Mouse (Mus musculus) urinary bladder, postnatal 36 days (tissue): ENCODE measurements around the gene Lingo1.

Experiments
- DNase-seq, 2 experiments: peaks; one replicate each; pipeline ENCODE4 v3.0.0; 2022; ENCODE audit warnings: low spot score in 2 of 2, mixed read lengths in 1 of 2

The Lingo1 gene

DNA sequence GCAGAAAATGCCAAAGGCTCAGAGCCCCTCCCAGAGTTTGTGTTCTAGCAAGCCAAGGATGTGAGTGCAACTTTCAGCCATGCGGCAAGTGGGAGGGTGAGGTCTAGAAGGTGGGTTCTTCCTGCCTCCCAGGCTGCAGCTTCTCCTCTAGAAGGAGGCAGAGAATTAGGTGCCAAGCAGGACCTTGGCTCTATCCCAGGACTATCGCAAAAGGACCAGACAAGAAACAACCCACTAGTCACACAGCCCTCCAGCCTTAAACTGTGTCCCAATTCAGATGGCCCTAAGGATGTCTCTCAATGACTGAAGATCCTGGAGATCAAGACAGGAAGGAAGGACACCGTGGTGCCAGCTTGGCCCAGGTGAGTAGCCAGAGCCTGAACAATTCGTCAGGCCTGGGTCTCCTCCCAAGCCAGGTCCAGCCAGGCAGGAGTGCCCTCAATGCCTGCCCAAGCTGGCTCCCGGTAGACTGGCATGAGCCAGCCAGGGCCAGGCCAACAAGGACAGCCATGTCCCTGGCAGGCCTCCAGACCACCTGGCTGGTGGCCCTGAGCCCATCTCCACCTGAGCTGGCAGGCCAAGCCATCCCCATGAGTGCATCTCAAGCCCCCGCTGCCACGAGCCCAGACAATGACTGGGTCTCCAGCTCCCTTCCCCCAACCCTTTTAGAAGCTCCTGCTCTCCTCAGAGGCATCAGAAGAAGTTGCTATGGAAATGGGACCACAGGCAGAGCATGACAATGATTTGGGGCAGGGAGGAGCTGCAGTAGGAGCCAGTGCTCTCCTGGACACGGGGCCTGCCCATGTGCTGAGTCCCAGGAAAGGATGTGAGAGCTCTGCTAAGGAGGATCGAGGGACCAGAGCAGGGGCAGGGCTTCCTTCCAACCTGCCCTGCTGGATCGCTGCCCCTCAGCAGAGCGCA lies 19.1 kb downstream of the Lingo1 start:
- no peak for DNase-seq

DNA sequence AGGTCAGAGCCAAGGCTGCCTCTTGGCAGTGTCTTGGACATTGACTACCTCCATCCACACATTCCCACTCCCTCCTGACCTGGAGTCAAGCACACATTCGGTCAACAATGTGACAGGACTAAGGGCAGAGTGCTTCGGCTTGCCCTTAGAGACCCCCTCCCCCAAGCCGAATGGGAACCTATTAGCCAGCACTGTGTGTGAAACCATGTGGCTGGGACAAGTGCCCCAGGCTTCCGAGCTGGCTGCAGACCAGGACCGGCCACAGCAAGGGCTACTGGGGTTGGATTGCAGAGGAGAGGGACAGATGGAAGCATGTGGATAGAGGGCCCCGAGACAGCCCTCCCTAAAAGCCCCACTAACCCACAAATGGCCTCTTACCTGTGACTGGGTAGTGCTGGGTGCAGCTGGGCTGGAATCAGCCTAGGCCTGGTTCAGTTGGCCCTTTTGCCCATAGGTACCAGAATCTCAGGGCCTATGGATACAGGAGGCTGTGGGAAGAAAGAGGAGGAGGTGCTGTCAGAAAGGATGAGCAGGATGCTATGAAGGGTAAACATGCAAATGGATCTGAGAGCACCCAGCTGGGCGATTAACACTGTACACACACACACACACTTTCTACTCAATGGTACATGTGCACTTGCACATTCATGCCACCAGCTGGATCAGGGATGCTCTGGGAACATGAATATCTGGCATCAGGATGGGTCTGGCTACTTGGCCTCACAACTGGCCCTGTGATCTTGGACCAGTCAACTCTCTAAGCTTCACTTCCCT lies 20.9 kb downstream of the Lingo1 start:
- no peak for DNase-seq

DNA sequence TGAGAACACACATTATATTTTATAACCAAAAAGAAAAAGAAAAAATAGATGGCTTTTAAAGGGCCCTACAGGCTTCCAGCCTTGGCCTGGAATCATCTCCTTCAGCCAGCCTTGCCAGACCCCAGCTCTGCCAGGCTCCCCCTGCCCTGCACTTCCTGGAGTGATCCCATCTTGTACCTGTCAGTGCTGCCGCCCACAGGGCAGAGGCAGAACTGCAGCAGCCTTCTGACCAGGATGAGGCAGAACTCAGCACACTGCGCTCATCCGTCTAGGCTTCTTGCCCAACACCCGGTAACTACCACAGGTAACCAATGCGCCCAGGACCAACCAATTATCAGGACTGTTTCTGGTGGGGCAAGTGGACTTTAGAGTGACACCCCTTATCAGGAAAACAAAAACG lies 22.0 kb downstream of the Lingo1 start:
- DNase-seq: peak in 1 of 2 experiments; percentile 24

DNA sequence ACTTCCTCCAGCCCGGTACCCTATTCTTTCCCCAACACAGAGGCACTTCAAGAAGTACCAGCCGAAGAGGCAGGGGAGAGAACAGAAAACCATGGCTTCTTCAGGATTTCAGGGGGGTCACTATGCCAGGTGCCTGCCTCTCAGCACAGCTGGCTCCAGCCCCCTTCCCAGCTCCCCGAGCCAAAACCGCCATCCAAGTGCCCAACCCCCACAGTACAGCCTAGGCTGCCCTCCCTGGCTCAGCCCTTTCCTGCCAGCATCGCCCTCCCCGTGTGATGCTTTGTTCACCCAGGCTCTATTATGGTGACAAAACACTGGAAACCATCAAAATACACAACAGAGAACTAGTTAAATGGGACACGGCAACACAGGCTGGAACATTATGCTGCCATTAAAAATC lies 22.6 kb downstream of the Lingo1 start:
- DNase-seq: no peak

DNA sequence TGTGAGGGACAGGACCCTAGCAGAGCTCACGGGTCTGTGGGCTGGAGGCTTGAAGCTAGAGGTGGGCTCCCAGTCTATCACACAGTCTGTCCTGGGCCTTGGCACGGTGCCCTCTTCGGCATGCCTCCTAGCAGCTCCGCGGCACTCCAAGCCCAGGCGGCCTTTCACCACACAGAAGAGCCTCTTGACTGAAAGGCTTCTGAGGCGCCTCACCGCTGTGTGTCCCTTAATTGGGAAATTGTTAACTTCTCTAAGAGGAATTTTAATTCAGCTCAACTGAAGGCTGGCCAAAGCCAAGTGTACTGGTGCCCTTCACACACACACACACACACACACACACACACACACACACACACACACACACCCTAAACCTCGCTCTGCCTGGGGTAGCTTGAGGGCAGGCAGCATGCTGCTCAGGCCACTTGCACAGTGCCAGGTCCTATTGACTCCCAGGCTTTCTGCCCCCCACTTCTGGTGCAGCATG lies 28.6 kb downstream of the Lingo1 start:
- no peak for DNase-seq

DNA sequence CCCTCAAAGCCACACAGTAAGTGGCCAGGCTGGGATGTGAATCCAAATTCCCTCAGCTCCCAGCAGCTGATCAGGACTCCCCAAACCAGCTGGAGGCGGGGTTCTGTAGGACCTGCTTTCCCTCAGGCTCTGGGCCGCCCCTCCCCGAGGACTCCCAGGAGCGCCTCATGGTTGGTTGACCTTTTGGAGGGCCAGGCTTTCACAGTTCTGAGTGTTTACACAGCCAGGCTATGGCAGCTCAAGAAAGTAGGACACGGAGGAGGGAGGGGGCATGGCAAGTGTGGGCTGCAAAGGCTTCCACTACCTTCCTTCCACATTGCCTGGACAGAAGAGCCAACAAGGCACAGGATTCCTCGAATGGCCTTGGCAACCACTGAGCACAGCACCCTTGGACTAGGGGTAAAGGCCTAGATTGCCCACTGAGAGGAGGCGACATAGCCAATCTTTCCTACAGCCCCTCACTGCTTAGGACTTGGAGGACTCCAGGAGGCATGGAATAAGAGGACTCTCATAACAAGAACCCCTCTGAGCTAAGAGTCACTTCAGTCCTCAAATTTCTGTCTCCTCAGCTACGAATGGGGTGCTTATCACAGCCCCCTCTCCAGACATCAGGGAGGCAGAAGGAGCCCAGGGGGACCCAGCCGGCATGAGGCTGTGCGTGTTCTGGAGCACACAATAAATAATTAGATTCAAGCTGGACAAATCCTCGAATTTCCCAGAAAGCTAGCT lies 29.5 kb downstream of the Lingo1 start:
- no peak for DNase-seq

DNA sequence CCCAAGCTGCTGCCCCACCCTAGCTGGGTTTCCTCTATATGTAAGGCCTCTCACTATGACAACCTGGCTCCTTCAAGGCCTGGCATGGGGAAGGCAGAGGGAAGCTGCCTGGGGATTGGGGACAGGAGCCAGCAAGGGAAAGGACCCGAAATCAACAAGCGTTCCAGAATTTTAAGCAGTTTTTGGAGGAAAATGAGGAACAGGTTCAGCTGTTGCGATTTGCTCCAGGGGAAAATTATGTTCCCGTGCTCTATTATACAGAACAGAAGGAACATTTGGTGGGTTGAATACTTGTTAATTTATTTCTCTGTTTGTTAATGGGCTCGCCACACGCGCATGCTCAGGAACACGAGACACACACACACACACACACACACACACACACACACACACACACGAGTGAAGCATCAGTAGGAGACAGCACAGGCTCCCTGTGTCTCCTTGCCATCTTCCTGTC lies 34.1 kb downstream of the Lingo1 start:
- DNase-seq: no peak

DNA sequence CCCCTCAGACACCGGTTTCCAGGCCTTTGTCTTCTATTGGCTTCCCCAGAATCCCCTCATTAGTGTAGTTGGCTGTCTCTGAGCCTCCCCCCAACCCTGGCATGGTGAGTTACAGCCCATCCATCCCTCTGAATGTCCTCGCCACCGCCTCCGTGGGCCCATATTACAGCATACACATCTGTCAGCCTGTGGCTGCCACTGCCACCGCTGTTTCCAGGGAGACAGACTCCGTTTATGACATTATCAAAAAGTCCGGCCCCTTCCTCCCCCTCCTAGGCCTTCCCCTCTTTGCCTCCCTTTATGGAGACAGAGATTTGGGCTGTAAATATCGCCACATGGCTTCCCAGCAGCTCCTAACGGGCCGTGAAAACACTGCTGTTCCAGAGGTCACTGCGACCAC lies 38.5 kb downstream of the Lingo1 start:
- DNase-seq: no peak

DNA sequence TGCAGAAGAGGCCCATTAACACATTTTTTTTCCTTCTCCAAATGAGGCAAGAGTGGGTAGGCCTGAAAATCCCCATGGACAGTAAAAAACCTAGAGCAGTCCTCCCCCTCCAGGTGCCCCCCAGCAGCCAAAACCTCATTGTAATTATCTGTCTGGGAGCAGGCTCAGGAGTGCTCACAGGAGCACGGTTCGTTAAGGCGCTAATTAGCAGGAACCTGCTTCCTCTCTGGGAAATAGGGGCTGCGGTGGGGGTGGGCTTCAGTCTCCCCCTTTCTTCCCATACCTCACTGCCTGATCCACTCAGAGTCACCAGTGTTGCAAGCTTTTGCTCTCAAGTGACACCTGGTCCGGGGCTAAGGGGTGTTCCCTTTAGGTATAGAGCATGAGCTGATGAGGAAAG lies 41.1 kb downstream of the Lingo1 start:
- DNase-seq: no peak

DNA sequence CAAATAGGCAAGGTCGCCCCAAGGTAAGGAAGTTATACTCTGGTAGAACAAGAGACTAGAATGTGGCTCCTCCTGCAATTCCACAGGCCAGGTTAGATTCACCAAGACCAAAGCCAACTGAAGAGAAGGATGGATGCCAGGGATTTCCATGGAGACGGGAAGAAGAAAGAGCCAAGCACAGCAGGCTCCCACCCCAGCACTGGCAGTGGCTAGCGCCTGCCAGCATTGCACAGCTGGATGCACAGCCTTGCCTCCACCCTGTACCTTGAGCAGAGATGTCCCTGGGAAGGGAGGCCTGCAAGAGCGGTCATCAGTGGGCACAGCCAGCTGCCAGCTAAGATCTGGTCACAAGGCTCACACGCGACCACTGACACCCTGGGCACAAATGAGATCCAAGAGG lies 42.9 kb downstream of the Lingo1 start:
- DNase-seq: no peak

DNA sequence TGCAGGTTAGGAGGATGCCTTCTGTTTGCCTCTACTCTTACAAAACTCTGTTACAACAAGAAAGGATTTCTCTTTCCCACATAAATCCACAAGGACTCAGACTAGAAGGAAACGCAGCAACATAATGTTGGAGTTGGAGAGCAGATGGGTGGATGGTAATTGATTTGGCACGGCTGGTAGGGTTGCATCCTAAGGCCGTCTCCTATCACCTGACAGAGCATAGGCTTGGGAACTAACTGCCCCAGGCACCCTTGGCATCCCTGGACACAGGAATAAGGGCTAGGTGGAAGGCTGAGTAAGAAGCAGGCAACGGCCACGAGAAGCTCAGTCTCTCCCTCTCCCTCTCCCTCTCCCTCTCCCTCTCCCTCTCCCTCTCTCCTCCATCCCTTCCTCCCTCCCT lies 48.2 kb downstream of the Lingo1 start:
- DNase-seq: no peak

DNA sequence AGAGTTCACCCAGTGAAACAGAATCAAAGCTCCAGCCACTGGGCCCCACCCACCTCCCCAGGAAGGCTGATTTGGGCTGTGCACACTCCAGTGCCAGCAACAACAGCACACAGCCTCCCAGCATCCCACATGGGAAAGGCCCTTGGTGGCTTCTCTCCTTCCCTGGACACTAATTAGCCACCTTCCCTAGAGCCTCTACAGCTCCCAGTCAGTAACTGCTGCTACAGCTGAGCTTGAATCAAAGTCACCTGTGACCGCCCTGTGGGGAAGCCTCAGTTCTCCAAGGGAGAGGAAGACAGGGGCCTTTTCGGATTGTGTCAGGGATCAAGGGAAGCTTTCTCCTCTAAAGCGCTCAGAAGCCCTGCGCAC lies 49.4 kb downstream of the Lingo1 start:
- DNase-seq: no peak

DNA sequence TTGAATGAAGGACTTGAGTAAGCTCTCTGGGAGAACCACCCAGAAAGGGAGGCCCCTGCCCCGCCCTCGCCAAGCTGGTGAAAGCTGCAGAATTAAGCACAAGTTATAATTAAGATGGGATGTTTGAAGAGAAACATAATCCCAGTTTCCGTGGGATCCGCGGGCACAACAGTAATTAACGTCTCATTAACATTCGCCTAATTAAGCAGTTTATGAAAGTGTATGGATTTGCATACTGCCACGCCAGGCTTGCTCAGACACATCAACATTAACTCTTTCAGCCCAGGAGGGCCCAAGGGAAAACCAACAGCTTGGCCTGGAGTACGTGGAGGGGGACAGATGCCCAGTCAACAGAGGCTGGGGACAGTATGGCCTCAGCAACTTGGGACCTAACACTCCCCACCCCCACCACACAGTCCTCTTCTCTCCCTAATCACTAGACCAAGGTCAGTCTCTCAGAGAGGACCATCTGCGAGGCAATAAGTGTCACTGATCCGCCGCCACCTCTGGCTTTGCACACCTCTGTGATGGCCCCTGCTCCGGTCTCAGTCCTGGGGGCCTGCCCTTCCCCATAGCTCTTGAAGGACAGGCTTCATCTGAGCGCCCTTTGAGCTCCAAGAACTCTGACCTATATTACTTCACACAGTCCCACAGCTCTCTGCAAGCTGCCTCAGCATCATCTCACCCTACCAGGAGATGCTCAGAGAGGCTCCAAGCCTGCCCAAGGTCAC lies 49.9 kb downstream of the Lingo1 start:
- no peak for DNase-seq

DNA sequence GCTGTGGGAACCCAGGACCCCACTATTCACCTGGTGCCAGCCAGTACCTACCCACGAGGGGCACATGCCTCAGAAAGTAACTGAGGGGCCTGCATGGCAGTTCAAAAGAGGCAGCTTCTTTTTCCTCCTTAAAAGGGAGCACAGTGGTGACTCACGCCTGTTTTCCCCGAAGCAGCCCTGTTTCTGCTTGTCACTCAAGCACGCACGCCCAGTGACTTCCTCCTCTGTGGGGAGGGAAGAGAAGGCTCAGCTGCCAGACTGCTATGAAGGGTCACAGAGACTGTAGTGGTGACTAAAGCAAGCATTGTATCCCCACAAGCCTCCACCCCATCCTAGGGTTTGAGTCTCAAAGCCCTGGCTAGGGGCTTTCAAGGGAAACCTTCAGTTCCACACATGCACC lies 51.9 kb downstream of the Lingo1 start:
- peak; percentile 5 to 11 for DNase-seq

DNA sequence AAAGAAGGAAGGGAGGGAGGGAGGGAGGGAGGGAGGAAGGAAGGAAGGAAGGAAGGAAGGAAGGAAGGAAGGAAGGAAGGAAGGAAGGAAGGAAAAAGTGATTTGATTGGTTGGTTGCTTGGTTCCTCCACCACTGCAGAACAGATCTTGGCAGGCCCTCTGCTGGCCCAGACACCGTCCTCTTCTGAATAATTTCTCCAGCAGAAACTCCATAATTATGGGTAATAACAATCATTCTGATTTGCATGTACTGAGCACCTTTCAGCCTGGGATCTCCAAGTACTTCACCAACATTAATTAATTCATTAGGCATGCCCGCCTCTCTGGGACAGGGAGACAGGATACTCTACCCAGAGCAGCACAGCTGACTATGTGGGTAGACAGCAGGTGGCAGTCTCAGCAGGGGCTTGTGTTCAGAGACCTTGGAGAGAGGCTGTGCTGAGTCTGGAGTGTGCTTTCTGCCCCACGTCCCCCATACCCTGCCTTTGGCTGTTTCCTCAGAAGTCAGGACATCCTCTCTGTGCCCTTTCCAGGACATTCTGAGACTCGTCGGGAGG lies 57.0 kb downstream of the Lingo1 start:
- DNase-seq: no peak

DNA sequence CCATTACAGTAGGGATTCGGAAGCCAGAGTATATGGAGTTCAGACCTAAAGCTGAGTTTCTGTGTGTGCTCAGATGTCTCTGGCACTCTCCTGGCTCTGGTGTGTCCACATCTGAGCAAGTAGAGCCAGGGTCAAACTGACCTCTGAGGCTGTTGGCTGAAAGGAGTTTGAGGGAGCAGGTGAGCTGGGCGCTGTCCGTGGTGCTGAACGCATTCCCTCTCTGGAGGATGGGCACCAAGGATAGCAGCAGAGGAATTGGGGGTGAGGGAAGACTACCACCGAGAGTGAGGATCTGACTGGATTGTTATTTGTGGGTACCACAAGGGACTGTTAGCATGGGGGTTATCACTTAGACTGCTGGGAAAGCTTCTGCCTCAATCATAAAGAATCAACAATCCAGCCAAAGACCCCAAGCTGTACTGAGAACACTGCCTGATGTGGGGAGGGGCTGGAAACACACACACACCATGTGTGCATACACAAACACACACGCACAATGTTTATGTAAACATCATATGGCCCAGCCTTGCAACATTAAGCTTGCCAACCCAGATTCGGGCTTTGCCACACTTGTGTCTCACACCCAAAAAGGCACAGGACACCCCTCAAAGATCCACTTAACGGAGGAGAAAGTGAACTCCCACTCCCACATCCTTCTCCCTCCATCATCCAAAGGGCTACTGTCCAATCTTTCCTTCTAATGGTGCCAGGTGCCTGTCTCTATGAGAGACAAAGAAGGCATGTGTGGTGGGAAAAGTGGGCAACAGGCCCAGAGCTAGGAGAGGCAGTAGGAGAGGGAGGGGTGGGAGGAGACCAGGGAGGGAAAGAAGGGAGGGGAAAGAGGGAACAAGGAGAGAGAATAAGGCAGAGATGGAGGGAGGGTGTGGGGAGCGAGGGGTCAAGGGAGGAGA lies 57.8 kb downstream of the Lingo1 start:
- DNase-seq: peak; percentile 15 to 34

DNA sequence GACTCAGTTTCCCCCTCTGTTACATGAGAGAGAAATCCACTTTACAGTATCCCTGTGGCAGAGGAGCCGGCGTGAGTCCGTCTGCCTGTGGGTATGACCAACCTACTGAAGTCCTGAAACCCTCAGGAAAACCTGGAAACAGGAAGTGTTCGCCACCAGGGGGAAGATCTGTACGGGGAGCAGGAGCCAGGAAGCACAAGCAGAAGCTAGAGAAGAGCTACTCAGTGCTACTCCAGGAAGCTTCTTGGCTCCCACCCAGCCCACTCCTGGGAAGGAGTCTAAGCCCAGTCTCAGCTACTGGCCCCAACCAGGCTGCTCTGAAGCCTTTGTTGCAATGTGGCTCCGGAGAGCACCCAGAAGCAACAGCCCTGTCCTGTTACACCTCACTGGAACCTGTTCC lies 61.9 kb downstream of the Lingo1 start:
- DNase-seq: no peak

DNA sequence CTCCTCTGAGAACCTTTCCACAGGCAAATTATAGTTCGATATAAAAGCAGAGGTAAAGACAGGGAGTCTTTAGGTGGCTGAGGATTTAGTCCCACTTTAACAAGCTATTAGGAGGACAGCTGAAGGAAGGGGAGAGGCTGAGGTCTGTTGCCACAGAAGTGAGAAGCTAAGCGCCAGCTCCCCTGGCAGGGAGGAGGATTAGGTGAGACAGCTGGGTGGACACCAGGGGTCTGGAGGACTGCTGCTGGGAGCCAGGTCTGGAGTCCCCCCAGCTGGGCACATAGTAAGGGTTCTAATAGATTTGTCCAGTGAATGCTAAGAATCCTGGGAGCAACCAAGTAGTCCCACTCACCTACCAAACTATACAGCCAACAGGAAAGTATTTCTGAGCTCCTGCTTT lies 65.3 kb downstream of the Lingo1 start:
- no peak for DNase-seq

DNA sequence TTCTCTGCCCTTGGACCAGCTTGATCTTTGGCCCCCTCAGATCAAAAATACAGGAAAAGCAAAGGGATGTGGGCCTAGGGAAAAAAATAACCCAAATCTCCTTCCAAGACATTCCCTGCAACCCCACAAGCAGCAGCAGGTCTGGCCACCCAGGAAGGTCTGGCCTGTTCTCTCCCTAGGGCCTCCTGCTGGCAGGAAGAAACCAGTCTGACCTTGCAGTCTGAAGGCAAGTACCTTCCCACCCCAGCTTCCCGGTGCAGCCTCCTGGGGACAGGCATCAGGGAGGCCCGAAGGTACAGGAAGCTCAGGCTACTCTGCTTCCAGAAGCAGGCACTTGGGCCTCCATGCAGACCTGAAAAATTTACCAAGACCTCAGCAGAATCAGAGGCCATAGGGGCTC lies 67.1 kb downstream of the Lingo1 start:
- no peak for DNase-seq
